Mouse (Mus musculus) heart, postnatal 0 days (tissue): Measurements from ENCODE around the gene Gprin3. TPM values are rescaled to one million over a fixed set of nuclear protein-coding genes. Genes with fewer than 3 reads are reported as not detected.

Experiments used
- ATAC-seq: fragments of 200-750 bp; cut with Nextera tagmentation; 2 replicates; pipeline ENCODE4 v1.8.0; 2017; ENCODE audit warnings: low read depth, moderate number of reproducible peaks, moderate library complexity; ENCODE audit not compliant: insufficient read depth
- DNase-seq: peaks from one replicate; pipeline ENCODE4 v3.0.0-alpha.2; 2016; ENCODE audit warnings: low spot score
- H3K27ac ChIP-seq: fragments of 300-500 bp; sonication (generic); 2 replicates; pipeline ENCODE4 v1.5.1; 2014; ENCODE audit warnings: low read depth, mild to moderate bottlenecking
- H3K27me3 ChIP-seq: fragments of 300-500 bp; sonication (generic); 2 replicates; pipeline ENCODE4 v1.6.1; 2014; ENCODE audit warnings: low read length, mixed read lengths; ENCODE audit not compliant: control insufficient read depth, insufficient read depth
- H3K36me3 ChIP-seq: fragments of 300-500 bp; sonication (generic); replicated peaks from 2 replicates; pipeline ENCODE4 v1.6.1; 2014; ENCODE audit warnings: low read length, mixed read lengths; ENCODE audit not compliant: control insufficient read depth, insufficient read depth
- H3K4me1 ChIP-seq: fragments of 300-500 bp; sonication (generic); 2 replicates; pipeline ENCODE4 v1.6.1; 2014; ENCODE audit warnings: antibody characterized with exemption; ENCODE audit not compliant: control insufficient read depth, insufficient read depth
- H3K4me2 ChIP-seq: fragments of 300-500 bp; sonication (generic); 2 replicates; pipeline ENCODE4 v1.6.1; 2014; ENCODE audit warnings: low read depth, mild to moderate bottlenecking, low read length, moderate library complexity
- H3K4me3 ChIP-seq: fragments of 300-500 bp; sonication (generic); 2 replicates; pipeline ENCODE4 v1.5.1; 2014; ENCODE audit warnings: low read depth, low read length
- H3K9ac ChIP-seq: fragments of 300-500 bp; sonication (generic); replicated peaks from 2 replicates; pipeline ENCODE4 v1.6.1; 2014; ENCODE audit warnings: low read depth, low read length, mixed read lengths
- H3K9me3 ChIP-seq: fragments of 300-500 bp; sonication (generic); replicated peaks from 2 replicates; pipeline ENCODE4 v1.6.1; 2016; ENCODE audit warnings: low read length; ENCODE audit not compliant: control insufficient read depth
- CTCF ChIP-seq: IDR thresholded peaks from 2 replicates; pipeline ENCODE4 v1.5.1; 2016; ENCODE audit warnings: antibody characterized with exemption, control low read depth, low read depth
- EP300 ChIP-seq: IDR thresholded peaks from 2 replicates; pipeline ENCODE4 v1.6.1; 2016; ENCODE audit warnings: antibody characterized with exemption, low read depth
- WGBS: fragments of 180-500 bp; shearing (Covaris S2); extraction: QIAGEN DNeasy Blood & Tissue Kit; methylation state at CpG from one replicate; pipeline ENCODE4 v1.1.7; 2014; 5-methylcytosine and 5-hydroxymethylcytosine counted together
- polyA plus RNA-seq: library from polyadenylated mRNA; unstranded; fragments of >200 nt; fragmentation: Nextera tagmentation; extraction: Ambion mirVana; gene quantifications from 2 replicates; pipeline ENCODE4 v1.2.1, GENCODE M21; 2015
- total RNA-seq: library from RNA; depleted of rRNA; stranded (reverse); fragments of >200 nt; gene quantifications from 2 replicates; pipeline ENCODE4 v1.2.3, GENCODE M21; 2014; ENCODE audit warnings: low replicate concordance

Gene Gprin3
- total and polyA plus RNA-seq, 2 experiments from 2014 or later: 2.0 to 2.9 TPM

DNA sequence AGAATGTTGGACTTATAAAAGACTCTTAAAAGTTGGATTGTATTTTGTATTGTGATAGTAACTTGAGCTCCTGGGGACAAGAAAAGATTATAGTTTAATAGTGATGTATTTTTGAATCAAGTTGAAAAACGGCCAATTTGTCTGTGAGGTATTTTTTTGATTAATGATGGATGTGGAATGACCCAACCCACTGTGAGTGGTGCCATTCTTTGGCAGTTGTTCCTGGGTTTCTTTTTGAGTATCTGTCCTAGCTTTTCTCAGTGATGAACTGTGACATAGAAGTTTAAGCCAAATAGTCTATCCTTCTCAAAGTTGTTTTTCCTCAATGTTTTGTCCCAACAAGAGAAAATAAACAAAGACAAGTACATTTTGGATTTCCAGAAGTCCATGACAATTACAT is 7.0 kb upstream of the Gprin3 start:
- DNase-seq: no peak
- H3K36me3 ChIP-seq: no peaks in the 10 kb centered on the region
- no peaks in the 10 kb centered on the region for H3K27me3 ChIP-seq
- H3K9me3 ChIP-seq: no peaks in the 10 kb centered on the region
- no peak overlapping the region for H3K27ac ChIP-seq
- ATAC-seq: no peak
- H3K9ac ChIP-seq: no peak overlapping the region
- no peaks in the 10 kb centered on the region for H3K4me1 ChIP-seq
- no peak overlapping the region for H3K4me2 ChIP-seq
- TF ChIP-seq EP300 (no peak), CTCF (no peak)
- 33% methylated on average over 1 of the region's 1 CpGs for WGBS
- H3K4me3 ChIP-seq: no peak overlapping the region

GRCm38 (mm10) chr6:59426534-59426885 is 416 bp upstream of the Gprin3 start:
- DNase-seq (no peak), ATAC-seq (peak; percentile 13; the same call in 1 of the 2 replicates)
- WGBS: 35% methylated on average over 3 of the region's 3 CpGs
- no peaks in the 10 kb centered on the region for H3K9me3 ChIP-seq
- H3K36me3 ChIP-seq: no peaks in the 10 kb centered on the region
- H3K4me3 ChIP-seq: peak overlapping the region; percentile 44
- peak overlapping the region; percentile 66 for H3K4me2 ChIP-seq
- peak overlapping the region; percentile 47 for H3K9ac ChIP-seq
- no peaks in the 10 kb centered on the region; the same call in 1 of the 2 replicates for H3K4me1 ChIP-seq
- H3K27ac ChIP-seq: peak overlapping the region; percentile 11; the same call in 1 of the 2 replicates
- no peaks in the 10 kb centered on the region for H3K27me3 ChIP-seq
- TF ChIP-seq CTCF (no peak), EP300 (no peak)

- Histone ChIP-seq H3K9ac (no peak overlapping the region), H3K27ac (no peak overlapping the region)
Observed at GRCm38 (mm10) chr6:59424871-59425740, 988 bp downstream of the Gprin3 start.

GRCm38 (mm10) chr6:59423836-59424235 is 2.3 kb downstream of the Gprin3 start:
- DNase-seq (no peak), ATAC-seq (no peak)
- H3K4me1 ChIP-seq: no peaks in the 10 kb centered on the region; the same call in 1 of the 2 replicates
- H3K36me3 ChIP-seq: no peaks in the 10 kb centered on the region
- H3K4me3 ChIP-seq: no peak overlapping the region
- H3K4me2 ChIP-seq: no peak overlapping the region
- no peak overlapping the region for H3K9ac ChIP-seq
- H3K27ac ChIP-seq: no peak overlapping the region
- H3K9me3 ChIP-seq: no peaks in the 10 kb centered on the region
- H3K27me3 ChIP-seq: no peaks in the 10 kb centered on the region
- TF ChIP-seq CTCF: no peak
- no peak for TF ChIP-seq EP300
- 38% methylated on average over 1 of the region's 1 CpGs for WGBS

More at GRCm38 (mm10) chr6:59424871-59425740, 988 bp downstream of the Gprin3 start:
- Histone ChIP-seq H3K9me3 (no peaks in the 10 kb centered on the region), H3K27me3 (no peaks in the 10 kb centered on the region), H3K36me3 (no peaks in the 10 kb centered on the region), H3K4me3 (peak overlapping the region; percentile 44; the same call in 1 of the 2 replicates), H3K4me1 (no peaks in the 10 kb centered on the region; the same call in 1 of the 2 replicates), H3K4me2 (peak overlapping the region; percentile 66; the same call in 1 of the 2 replicates)
- no peak for TF ChIP-seq EP300
- TF ChIP-seq CTCF: no peak
- ATAC-seq: no peak
- 66% methylated on average over 10 of the region's 10 CpGs for WGBS
- no peak for DNase-seq

DNA sequence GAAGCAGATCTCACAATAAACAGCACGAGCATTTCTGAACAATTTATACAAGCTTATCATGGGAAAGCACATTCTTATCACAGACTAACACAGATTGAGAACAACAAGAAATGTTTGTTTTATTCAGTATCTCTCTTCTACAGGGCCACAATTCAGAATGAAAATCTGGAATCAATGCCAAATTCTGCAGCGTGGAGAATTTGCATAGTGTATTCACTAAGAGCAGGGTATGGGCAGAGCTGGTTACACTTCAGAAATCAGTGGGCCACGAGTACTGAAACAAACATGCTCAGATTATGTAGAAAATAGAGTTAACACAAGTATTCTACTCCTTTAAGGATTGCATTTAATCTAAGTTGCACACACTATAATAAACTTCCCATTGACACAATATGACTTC is 6.8 kb downstream of the Gprin3 start:
- DNase-seq: no peak
- H3K4me2 ChIP-seq: no peak overlapping the region
- no peak overlapping the region for H3K4me3 ChIP-seq
- WGBS: 42% methylated on average over 3 of the region's 3 CpGs
- no peaks in the 10 kb centered on the region for H3K27me3 ChIP-seq
- H3K27ac ChIP-seq: no peak overlapping the region
- no peak overlapping the region for H3K9ac ChIP-seq
- H3K4me1 ChIP-seq: no peaks in the 10 kb centered on the region
- ATAC-seq: no peak
- no peaks in the 10 kb centered on the region for H3K9me3 ChIP-seq
- TF ChIP-seq EP300 (no peak), CTCF (no peak)
- no peaks in the 10 kb centered on the region for H3K36me3 ChIP-seq
